Mouse (Mus musculus) hindbrain, embryonic 13.5 days (tissue): ENCODE measurements around the gene Atp5h. TPM values are rescaled to one million over a fixed set of nuclear protein-coding genes. Genes with fewer than 3 reads are reported as not detected.
"Not testable (repeated sequence)": the region's sequence is repeated elsewhere in the genome, so short reads cannot be mapped to it uniquely, and the experiment has no call there.

Source experiments
- ATAC-seq: fragments of 200-750 bp; cut with Nextera tagmentation; 2 replicates; pipeline ENCODE4 v1.8.0; 2017; ENCODE audit warnings: moderate TSS enrichment; ENCODE audit not compliant: low FRiP score
- H3K27ac ChIP-seq: fragments of 300-500 bp; sonication (generic); 2 replicates; pipeline ENCODE4 v1.5.1; 2015; ENCODE audit warnings: inconsistent platforms, mild to moderate bottlenecking, moderate library complexity
- H3K27me3 ChIP-seq: fragments of 300-500 bp; sonication (generic); 2 replicates; pipeline ENCODE4 v1.6.1; 2015; ENCODE audit warnings: mild to moderate bottlenecking, inconsistent platforms
- H3K36me3 ChIP-seq: fragments of 300-500 bp; sonication (generic); 2 replicates; pipeline ENCODE4 v1.6.1; 2015; ENCODE audit warnings: mild to moderate bottlenecking, inconsistent platforms
- H3K4me1 ChIP-seq: fragments of 300-500 bp; sonication (generic); replicated peaks from 2 replicates; pipeline ENCODE4 v1.6.1; 2015; ENCODE audit warnings: inconsistent platforms
- H3K4me2 ChIP-seq: fragments of 300-500 bp; sonication (generic); 2 replicates; pipeline ENCODE4 v1.6.1; 2015; ENCODE audit warnings: inconsistent platforms, mild to moderate bottlenecking, moderate library complexity
- H3K4me3 ChIP-seq: fragments of 300-500 bp; sonication (generic); 2 replicates; pipeline ENCODE4 v1.5.1; 2015; ENCODE audit warnings: mild to moderate bottlenecking, inconsistent platforms
- H3K9ac ChIP-seq: fragments of 300-500 bp; sonication (generic); 2 replicates; pipeline ENCODE4 v1.6.1; 2015; ENCODE audit warnings: mild to moderate bottlenecking, inconsistent platforms
- H3K9me3 ChIP-seq: fragments of 300-500 bp; sonication (generic); 2 replicates; pipeline ENCODE4 v1.6.1; 2016; ENCODE audit warnings: inconsistent platforms
- WGBS: fragments of 180-500 bp; shearing (Covaris S2); methylation state at CpG from one replicate; pipeline ENCODE4 v1.1.7; 2015; 5-methylcytosine and 5-hydroxymethylcytosine counted together
- polyA plus RNA-seq: library from polyadenylated mRNA; unstranded; fragments of >200 nt; fragmentation: Nextera tagmentation; extraction: Ambion mirVana; gene quantifications from 2 replicates; pipeline ENCODE4 v1.2.1, GENCODE M21; 2015

Gene Atp5h
- polyA plus RNA-seq, 1 experiment from 2014 or later: 956 TPM

GRCm38 (mm10) chr11:115408266-115408920 is 11.4 kb downstream of the Atp5h start:
- H3K27me3 ChIP-seq: no peaks in the 10 kb centered on the region
- peaks cover 53% of the 10 kb centered on the region for H3K36me3 ChIP-seq
- no peak overlapping the region for H3K4me3 ChIP-seq
- ATAC-seq: no peak
- peaks cover 71% of the 10 kb centered on the region for H3K4me1 ChIP-seq
- no peak overlapping the region for H3K4me2 ChIP-seq
- WGBS: 83% methylated on average over 6 of the region's 6 CpGs
- H3K27ac ChIP-seq: peak overlapping the region; percentile 81
- no peak overlapping the region for H3K9ac ChIP-seq
- no peaks in the 10 kb centered on the region for H3K9me3 ChIP-seq

GRCm38 (mm10) chr11:115406858-115407401 is 12.8 kb downstream of the Atp5h start:
- WGBS: 96% methylated on average over 17 of the region's 17 CpGs
- no peak for ATAC-seq

GRCm38 (mm10) chr11:115405723-115406122 is 14.0 kb downstream of the Atp5h start:
- no peak for ATAC-seq
- Histone ChIP-seq H3K4me3 (no peak overlapping the region), H3K36me3 (peaks cover 46% of the 10 kb centered on the region), H3K9ac (no peak overlapping the region), H3K27me3 (no peaks in the 10 kb centered on the region), H3K9me3 (no peaks in the 10 kb centered on the region), H3K4me1 (peaks cover 58% of the 10 kb centered on the region), H3K27ac (no peak overlapping the region), H3K4me2 (no peak overlapping the region)
- 97% methylated on average over 6 of the region's 6 CpGs for WGBS

More at GRCm38 (mm10) chr11:115406858-115407401, 12.8 kb downstream of the Atp5h start:
- Histone ChIP-seq H3K36me3 (peaks cover 53% of the 10 kb centered on the region), H3K9me3 (no peaks in the 10 kb centered on the region), H3K4me3 (no peak overlapping the region), H3K27me3 (no peaks in the 10 kb centered on the region), H3K9ac (no peak overlapping the region), H3K4me1 (peaks cover 64% of the 10 kb centered on the region), H3K4me2 (no peak overlapping the region), H3K27ac (no peak overlapping the region)

- Histone ChIP-seq H3K9me3 (no peaks in the 10 kb centered on the region), H3K4me2 (peak within 1 kb of the TSS; percentile 71), H3K4me1 (peaks cover 45% of the 10 kb centered on the region), H3K4me3 (peak within 1 kb of the TSS; percentile 74), H3K27me3 (no peaks in the 10 kb centered on the region), H3K36me3 (peaks cover 30% of the 10 kb centered on the region), H3K9ac (peak within 1 kb of the TSS; percentile 93), H3K27ac (peak within 1 kb of the TSS; percentile 95)
- WGBS: 4% methylated on average over 50 of the region's 50 CpGs
- ATAC-seq: peak; percentile 88
Measured at GRCm38 (mm10) chr11:115403338-115404124, 16.2 kb downstream of the Atp5h start, which contains the start of gene Mrpl58. Gene Mrpl58 (plus strand): TSS chr11:115403752.

GRCm38 (mm10) chr11:115400630-115401391 is 19.0 kb downstream of the Atp5h start:
- H3K9ac ChIP-seq: 0 out of 2 replicates have a peak overlapping the region, but pooled peaks have one; percentile 39
- H3K4me3 ChIP-seq: no peak overlapping the region
- ATAC-seq: peak; percentile 12; the same call in 1 of the 2 replicates
- peaks cover 14% of the 10 kb centered on the region for H3K36me3 ChIP-seq
- H3K27ac ChIP-seq: peak overlapping the region; percentile 71
- no peaks in the 10 kb centered on the region for H3K9me3 ChIP-seq
- peaks cover 35% of the 10 kb centered on the region for H3K4me1 ChIP-seq
- peak overlapping the region; percentile 18; the same call in 1 of the 2 replicates for H3K4me2 ChIP-seq
- WGBS: 39% methylated on average over 11 of the region's 11 CpGs
- H3K27me3 ChIP-seq: no peaks in the 10 kb centered on the region

GRCm38 (mm10) chr11:115400126-115400525 is 19.6 kb downstream of the Atp5h start:
- H3K9me3 ChIP-seq: no peaks in the 10 kb centered on the region
- H3K4me1 ChIP-seq: peaks cover 29% of the 10 kb centered on the region
- WGBS: 64% methylated on average over 3 of the region's 3 CpGs
- ATAC-seq: no peak
- H3K4me3 ChIP-seq: no peak overlapping the region
- H3K4me2 ChIP-seq: no peak overlapping the region
- H3K9ac ChIP-seq: no peak overlapping the region
- peaks cover 18% of the 10 kb centered on the region for H3K36me3 ChIP-seq
- peak overlapping the region; percentile 71 for H3K27ac ChIP-seq
- no peaks in the 10 kb centered on the region for H3K27me3 ChIP-seq

- WGBS: 86% methylated on average over 7 of the region's 7 CpGs
- peaks cover 39% of the 10 kb centered on the region for H3K36me3 ChIP-seq
- H3K9me3 ChIP-seq: no peaks in the 10 kb centered on the region
- no peak overlapping the region for H3K4me3 ChIP-seq
- H3K4me1 ChIP-seq: peaks cover 16% of the 10 kb centered on the region
- H3K9ac ChIP-seq: no peak overlapping the region
- H3K4me2 ChIP-seq: no peak overlapping the region
- H3K27ac ChIP-seq: no peak overlapping the region
- ATAC-seq: no peak
- 0 out of 2 replicates have a peak, but pooled peaks cover 3% of the 10 kb centered on the region for H3K27me3 ChIP-seq
Measured at GRCm38 (mm10) chr11:115398085-115398484, 21.7 kb downstream of the Atp5h start.

GRCm38 (mm10) chr11:115393721-115394325 is 25.9 kb downstream of the Atp5h start:
- Histone ChIP-seq H3K27me3 (0 out of 2 replicates have a peak, but pooled peaks cover 3% of the 10 kb centered on the region), H3K36me3 (peaks cover 74% of the 10 kb centered on the region), H3K4me1 (no peaks in the 10 kb centered on the region), H3K9me3 (no peaks in the 10 kb centered on the region), H3K4me3 (no peak overlapping the region), H3K27ac (no peak overlapping the region), H3K9ac (no peak overlapping the region), H3K4me2 (no peak overlapping the region)
- 68% methylated on average over 33 of the region's 34 CpGs for WGBS
- no peak; the same call in 1 of the 2 replicates for ATAC-seq

- WGBS: 91% methylated on average over 7 of the region's 7 CpGs
- Histone ChIP-seq H3K27ac (no peak overlapping the region), H3K4me2 (no peak overlapping the region), H3K27me3 (0 out of 2 replicates have a peak, but pooled peaks cover 3% of the 10 kb centered on the region), H3K9me3 (no peaks in the 10 kb centered on the region), H3K9ac (no peak overlapping the region), H3K4me1 (peaks cover 6% of the 10 kb centered on the region), H3K36me3 (peaks cover 68% of the 10 kb centered on the region), H3K4me3 (no peak overlapping the region)
- ATAC-seq: no peak
Measured at GRCm38 (mm10) chr11:115391358-115391757, 28.4 kb downstream of the Atp5h start.

- ATAC-seq, H3K4me3 ChIP-seq, H3K9ac ChIP-seq, H3K4me2 ChIP-seq, H3K27ac ChIP-seq, H3K9me3 ChIP-seq, H3K27me3 ChIP-seq: not testable (repeated sequence)
- H3K36me3 ChIP-seq: peaks cover 23% of the 10 kb centered on the region
- WGBS: 85% methylated on average over 3 of the region's 3 CpGs
- H3K4me1 ChIP-seq: peaks cover 45% of the 10 kb centered on the region
Measured at GRCm38 (mm10) chr11:115386859-115387258, 32.9 kb downstream of the Atp5h start.

GRCm38 (mm10) chr11:115384587-115384986 is 35.2 kb downstream of the Atp5h start:
- H3K36me3 ChIP-seq: peaks cover 2% of the 10 kb centered on the region
- peak overlapping the region; percentile 97 for H3K27ac ChIP-seq
- no peak for ATAC-seq
- H3K4me3 ChIP-seq: peak overlapping the region; percentile 86; the same call in 1 of the 2 replicates
- H3K4me2 ChIP-seq: peak overlapping the region; percentile 93
- 81% methylated on average over 5 of the region's 5 CpGs for WGBS
- no peaks in the 10 kb centered on the region for H3K27me3 ChIP-seq
- peak overlapping the region; percentile 97; the same call in 1 of the 2 replicates for H3K9ac ChIP-seq
- peaks cover 50% of the 10 kb centered on the region for H3K4me1 ChIP-seq
- no peaks in the 10 kb centered on the region for H3K9me3 ChIP-seq
